Mouse (Mus musculus) heart, postnatal 10 days (tissue): Measurements from ENCODE around the gene Olfr1417. TPM values are rescaled to one million over a fixed set of nuclear protein-coding genes. Genes with fewer than 3 reads are reported as not detected.
"Not testable (repeated sequence)": the region's sequence is repeated elsewhere in the genome, so short reads cannot be mapped to it uniquely, and the experiment has no call there.

Experiments used
- DNase-seq, 2 experiments: peaks; one replicate each; pipeline ENCODE4 v3.0.0; 2021
- intact Hi-C: fragments of 180-260 bp; cut with DNase I; formaldehyde crosslinking; loops from one replicate; pipeline ENCODE4 v1.15.1; 2025
- total RNA-seq, 2 experiments: library from RNA; stranded (reverse); gene quantifications; 2 replicates each; pipeline ENCODE4 v1.2.3; 2021

Gene Olfr1417
- not detected for total RNA-seq

GRCm38 (mm10) chr19:11839119-11839518, at the start of gene Olfr1417:
TSS of gene Olfr1417 (minus strand) at chr19:11839219.
- intact Hi-C loops, result no loop called here
- no peak for DNase-seq

GRCm38 (mm10) chr19:11886265-11886664, 47.2 kb upstream of the Olfr1417 start, which contains the start of gene Olfr1420:
TSS of gene Olfr1420 (plus strand) at chr19:11886565.
- DNase-seq, result no peak
- intact Hi-C loops, result no loop called here

GRCm38 (mm10) chr19:11878404-11878803, 39.4 kb upstream of the Olfr1417 start:
- intact Hi-C loops, result not testable (repeated sequence)

GRCm38 (mm10) chr19:11875006-11875405, 36.0 kb upstream of the Olfr1417 start, which contains the start of gene Olfr1419:
TSS of gene Olfr1419 (minus strand) at chr19:11875106.
- no peak for DNase-seq
- intact Hi-C loops, result no loop called here

More at GRCm38 (mm10) chr19:11878404-11878803, 39.4 kb upstream of the Olfr1417 start:
- not testable (repeated sequence) for DNase-seq

GRCm38 (mm10) chr19:11867837-11868236, 28.8 kb upstream of the Olfr1417 start:
- intact Hi-C loops, result no loop called here
- DNase-seq, result no peak

- no peak for DNase-seq
- intact Hi-C loops, result no loop called here
These were observed 21.9 kb upstream of the Olfr1417 start, which contains the start of gene Olfr1418 for GRCm38 (mm10) chr19:11860966-11861365. TSS of gene Olfr1418 (minus strand) at chr19:11861066.

- intact Hi-C loops, result no loop called here
- DNase-seq, result no peak
These were observed 17.5 kb upstream of the Olfr1417 start for GRCm38 (mm10) chr19:11856506-11856905.

GRCm38 (mm10) chr19:11854821-11855220, 15.8 kb upstream of the Olfr1417 start:
- no peak for DNase-seq
- intact Hi-C loops, result no loop called here

GRCm38 (mm10) chr19:11852652-11853051, 13.6 kb upstream of the Olfr1417 start:
- DNase-seq, result no peak
- intact Hi-C loops, result no loop called here

GRCm38 (mm10) chr19:11846333-11846732, 7.3 kb upstream of the Olfr1417 start:
- intact Hi-C loops, result no loop called here
- no peak for DNase-seq

GRCm38 (mm10) chr19:11823346-11824065, 15.5 kb downstream of the Olfr1417 start:
- DNase-seq, result no peak
- intact Hi-C loops, result no loop called here

GRCm38 (mm10) chr19:11820211-11820610, 18.8 kb downstream of the Olfr1417 start:
- no peak for DNase-seq
- intact Hi-C loops, result loop anchor here (1.0 kb wide), 1 partner anchor 43 kb away; no protein-coding TSS in a partner anchor

GRCm38 (mm10) chr19:11819800-11820199, 19.2 kb downstream of the Olfr1417 start:
- intact Hi-C loops, result loop anchor here (1.0 to 2.0 kb wide), 3 partner anchors 17 to 191 kb away; no protein-coding TSS in a partner anchor
- DNase-seq, result peak; percentile 84 to 90

- DNase-seq, result no peak
- intact Hi-C loops, result loop anchor here (2.0 kb wide), 2 partner anchors 16 to 192 kb away; no protein-coding TSS in a partner anchor
These were observed 19.8 kb downstream of the Olfr1417 start, which contains the start of gene Stx3 for GRCm38 (mm10) chr19:11819143-11819700. TSS of gene Stx3 (minus strand) at chr19:11819403.

GRCm38 (mm10) chr19:11818199-11819142, 20.5 kb downstream of the Olfr1417 start:
- peak; percentile 54 to 55 for DNase-seq
- intact Hi-C loops, result loop anchor here (2.0 kb wide), 2 partner anchors 16 to 192 kb away; no protein-coding TSS in a partner anchor

- no peak for DNase-seq
- intact Hi-C loops, result no loop called here
These were observed 21.4 kb downstream of the Olfr1417 start for GRCm38 (mm10) chr19:11817586-11817985.

- intact Hi-C loops, result no loop called here
- no peak for DNase-seq
These were observed 22.3 kb downstream of the Olfr1417 start for GRCm38 (mm10) chr19:11816706-11817105.

GRCm38 (mm10) chr19:11814742-11815333, 24.2 kb downstream of the Olfr1417 start:
- DNase-seq, result no peak
- intact Hi-C loops, result no loop called here

GRCm38 (mm10) chr19:11813649-11814048, 25.4 kb downstream of the Olfr1417 start:
- intact Hi-C loops, result no loop called here

GRCm38 (mm10) chr19:11813136-11813535, 25.9 kb downstream of the Olfr1417 start:
- intact Hi-C loops, result no loop called here
- no peak for DNase-seq

More at GRCm38 (mm10) chr19:11813649-11814048, 25.4 kb downstream of the Olfr1417 start:
- DNase-seq, result peak; percentile 30 to 35
